Mouse (Mus musculus) frontal cortex, adult 2 months (tissue): ENCODE measurements around the gene Gm17324. TPM values are rescaled to one million over a fixed set of nuclear protein-coding genes. Genes with fewer than 3 reads are reported as not detected.

ENCODE experiments used
- DNase-seq, 2 experiments: peaks; one replicate each; pipeline ENCODE4 v3.0.0; 2022; ENCODE audit warnings: low spot score in 1 of 2; ENCODE audit errors: extremely low spot score in 1 of 2
- polyA plus RNA-seq: library from polyadenylated mRNA; depleted of rRNA; stranded (reverse); fragments of >200 nt; gene quantifications from 2 replicates; pipeline ENCODE4 v1.2.3, GENCODE M21; 2012

Gene Gm17324
- polyA plus RNA-seq, 1 experiment = 0.68 TPM

GRCm38 (mm10) chr9:78473588-78473987, 25.0 kb upstream of the Gm17324 start:
- no peak for DNase-seq

GRCm38 (mm10) chr9:78465725-78466124, 17.1 kb upstream of the Gm17324 start:
- no peak for DNase-seq

- no peak for DNase-seq
Measured at GRCm38 (mm10) chr9:78463337-78463736, 14.8 kb upstream of the Gm17324 start.

GRCm38 (mm10) chr9:78457026-78457425, 8.4 kb upstream of the Gm17324 start:
- DNase-seq = no peak

- no peak for DNase-seq
Measured at GRCm38 (mm10) chr9:78451382-78451781, 2.8 kb upstream of the Gm17324 start.

DNA sequence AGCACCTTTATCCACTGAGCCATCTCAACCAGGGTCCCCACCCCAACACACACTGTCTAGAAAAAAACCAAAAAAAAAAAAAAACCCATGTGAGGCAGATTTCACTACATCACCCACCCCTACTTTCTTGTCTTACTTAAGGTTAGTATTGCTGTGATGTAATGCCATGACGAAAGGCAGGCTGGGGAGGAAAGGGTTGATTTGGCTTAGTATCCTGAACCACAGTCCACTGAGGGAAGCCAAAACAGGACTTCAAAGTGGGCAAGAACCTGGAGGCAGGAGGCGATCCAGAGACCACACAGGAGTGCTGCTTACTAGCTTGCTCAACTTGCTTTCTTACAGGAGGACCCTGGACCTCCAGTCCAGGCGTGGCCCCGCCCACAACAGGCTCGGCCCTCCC, 1.8 kb upstream of the Gm17324 start:
- DNase-seq = no peak

GRCm38 (mm10) chr9:78447606-78447972, 997 bp downstream of the Gm17324 start:
- DNase-seq = no peak

GRCm38 (mm10) chr9:78442579-78443392, 5.8 kb downstream of the Gm17324 start, which contains the start of gene Cgas:
Gene Cgas, minus strand, starts transcription at chr9:78443237.
- DNase-seq = peak in 1 of 2 experiments; percentile 20

- DNase-seq = no peak
Measured at GRCm38 (mm10) chr9:78442237-78442578, 6.4 kb downstream of the Gm17324 start.

DNA sequence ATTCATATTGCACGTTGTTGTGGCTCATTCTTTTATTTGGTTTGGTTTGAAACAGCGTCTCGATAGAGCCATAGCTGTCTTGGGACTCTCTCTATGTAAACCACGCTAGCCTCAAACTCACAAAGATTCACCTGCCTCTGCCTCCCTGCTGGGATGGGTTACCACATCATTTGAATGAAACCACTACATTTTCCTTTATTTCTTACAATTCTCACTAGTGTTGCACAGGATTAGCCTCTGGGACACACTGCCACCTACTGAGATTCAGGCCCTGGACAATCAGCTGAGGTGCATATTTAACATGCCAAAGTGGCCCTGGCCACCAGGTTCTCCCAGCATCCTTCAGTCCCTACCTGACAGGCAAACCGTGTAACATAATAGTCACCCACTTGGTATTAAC, 9.2 kb downstream of the Gm17324 start:
- DNase-seq = no peak

GRCm38 (mm10) chr9:78432471-78432870, 16.1 kb downstream of the Gm17324 start:
- DNase-seq = no peak

GRCm38 (mm10) chr9:78430486-78430885, 18.1 kb downstream of the Gm17324 start:
- DNase-seq = no peak

DNA sequence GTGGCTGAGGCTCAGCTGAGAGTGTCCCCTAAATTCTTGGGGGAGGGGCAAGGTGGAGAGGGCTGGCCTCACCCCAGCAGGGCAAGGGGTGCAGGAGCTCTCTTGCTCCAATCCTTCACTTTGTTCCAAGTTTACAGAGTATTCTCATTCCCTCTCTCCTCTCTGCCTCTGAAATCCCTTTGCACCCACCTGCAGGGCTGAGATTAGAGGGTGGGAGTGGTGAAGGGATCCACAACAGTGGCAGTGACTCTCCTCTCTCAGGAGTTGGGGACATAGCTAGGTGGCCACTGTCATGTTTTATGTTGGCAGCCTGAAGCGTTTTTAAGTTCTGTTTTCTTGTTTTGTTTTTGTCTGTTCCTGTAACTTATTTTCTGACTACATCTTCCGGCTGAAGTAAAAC, 19.0 kb downstream of the Gm17324 start:
- DNase-seq = no peak

- DNase-seq = no peak
Measured at GRCm38 (mm10) chr9:78428870-78429432, 19.6 kb downstream of the Gm17324 start.

GRCm38 (mm10) chr9:78428185-78428584, 20.4 kb downstream of the Gm17324 start:
- no peak for DNase-seq

GRCm38 (mm10) chr9:78427362-78427781, 21.2 kb downstream of the Gm17324 start:
- no peak for DNase-seq

DNA sequence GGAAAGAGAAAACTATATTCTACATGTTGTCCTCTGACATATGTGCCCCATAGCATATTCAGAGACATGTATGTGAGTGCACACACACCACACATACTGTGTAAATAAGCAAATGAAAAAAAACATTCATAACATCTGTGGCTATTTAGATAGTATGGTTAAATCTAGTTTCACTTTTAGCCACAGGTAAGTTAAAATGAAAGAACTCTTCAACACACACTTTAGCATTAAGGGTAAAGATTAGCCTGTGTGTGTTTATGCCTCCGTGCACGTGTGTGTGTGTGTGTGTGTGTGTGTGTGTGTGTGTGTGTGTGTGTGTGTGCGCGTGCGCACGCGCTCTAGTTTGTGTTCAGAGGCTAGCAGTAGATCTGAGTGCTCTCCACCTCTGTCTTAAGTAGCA, 47.0 kb downstream of the Gm17324 start:
- DNase-seq = no peak

GRCm38 (mm10) chr9:78400570-78400969, 48.0 kb downstream of the Gm17324 start:
- DNase-seq = no peak
